Comparison of ENCODE assay signal across 18 mouse cellular contexts in genomic region chr17:64961887-64962286, GRCm38 (mm10).
"Had no signal": no experiment of that assay in that cellular context is flagged by ENCODE, and none has a peak within 500 bp of the region (broad histone marks: within the 10 kb centered on the region; RNA-seq: fewer than 3 reads in every experiment).

No protein-coding gene starts in this region.

- H3K36me3 ChIP-seq: midbrain, embryonic 10.5 days; midbrain, embryonic 12.5 days; neural tube, embryonic 13.5 days; neural tube, embryonic 15.5 days had no signal

- ATAC-seq: midbrain, embryonic 16.5 days had no signal

- H3K4me2 ChIP-seq: lung, embryonic 14.5 days; midbrain, embryonic 12.5 days; neural tube, embryonic 13.5 days; neural tube, embryonic 15.5 days had no signal

- H3K9me3 ChIP-seq: midbrain, embryonic 10.5 days; midbrain, embryonic 12.5 days; neural tube, embryonic 13.5 days; neural tube, embryonic 15.5 days had no signal

- H3K9ac ChIP-seq: liver, embryonic 14.5 days; lung, embryonic 14.5 days; midbrain, embryonic 12.5 days; neural tube, embryonic 13.5 days; neural tube, embryonic 15.5 days had no signal

- H3K27ac ChIP-seq: liver, embryonic 14.5 days; midbrain, embryonic 10.5 days; midbrain, embryonic 12.5 days; neural tube, embryonic 13.5 days; neural tube, embryonic 15.5 days had no signal

- H3K4me3 ChIP-seq: midbrain, embryonic 10.5 days; midbrain, embryonic 12.5 days; myocyte; neural tube, embryonic 13.5 days; neural tube, embryonic 15.5 days had no signal

- H3K4me1 ChIP-seq: midbrain, embryonic 12.5 days; neural tube, embryonic 13.5 days; neural tube, embryonic 15.5 days had no signal

- H3K27me3 ChIP-seq: midbrain, embryonic 12.5 days; neural tube, embryonic 13.5 days; neural tube, embryonic 15.5 days had no signal

- DNase-seq: liver; lung, embryonic 14.5 days; midbrain, embryonic 14.5 days; retina, postnatal 1 day; right cerebral cortex, adult 18-20 months; right cerebral cortex, postnatal 25 days; right cerebral cortex, postnatal 4 days; spleen, adult 18-20 months; thymus, adult 18-20 months; thymus, postnatal 14 days; thymus, postnatal 4 days had no signal
